Mouse (Mus musculus) ES-Bruce4 (cell line): ENCODE results near the gene Msrb1.

ENCODE experiments used
- CTCF ChIP-seq: IDR thresholded peaks from one replicate; pipeline ENCODE4 v1.8.1; 2011; ENCODE audit warnings: low read depth, low read length
- EP300 ChIP-seq: IDR thresholded peaks from 2 replicates; pipeline ENCODE4 v1.6.1; 2011; ENCODE audit warnings: low read depth, low read length; ENCODE audit not compliant: insufficient read depth
- POLR2A ChIP-seq: IDR thresholded peaks from one replicate; pipeline ENCODE4 v1.8.1; 2011; ENCODE audit warnings: low read length; ENCODE audit not compliant: insufficient read depth

GRCm38 (mm10) chr17:24752415-24753394, 16.3 kb downstream of the Msrb1 start, which contains the start of gene Hs3st6:
- no peak for TF ChIP-seq POLR2A
- TF ChIP-seq CTCF: no peak
- TF ChIP-seq EP300: no peak
